Comparison of ENCODE assay signal across 17 mouse cellular contexts in the genomic region with DNA sequence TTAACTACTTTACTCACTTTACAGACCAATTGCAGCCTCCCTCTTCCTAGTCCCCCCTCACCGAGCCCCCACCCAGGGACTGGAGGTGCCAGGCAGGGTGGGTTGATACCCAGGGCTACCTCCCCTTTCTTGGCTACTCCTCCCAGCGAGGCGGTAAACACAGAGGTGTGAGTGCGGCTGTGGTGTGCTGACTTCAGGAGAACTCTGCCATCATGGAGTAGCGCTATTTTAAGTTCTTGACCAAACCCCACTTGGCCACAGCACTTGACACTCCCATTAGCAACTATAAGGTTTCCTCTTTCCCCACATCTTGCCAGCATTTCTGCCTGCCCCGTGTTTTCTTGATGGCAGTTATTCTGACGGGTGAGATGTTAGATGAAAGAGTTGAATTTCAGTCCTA. TPM values are rescaled to one million over a fixed set of nuclear protein-coding genes. Genes with fewer than 3 reads are reported as not detected.
A peak's percentile ranks its signal among the peaks of the same experiment; 100 is the strongest.
DNase-seq lines count a peak whose midpoint lies in the region; ATAC-seq lines count a peak whose summit lies in the region.
"Had no signal": no experiment of that assay in that cellular context is flagged by ENCODE, and none has a peak within 500 bp of the region (broad histone marks: within the 10 kb centered on the region; RNA-seq: fewer than 3 reads in every experiment).

No protein-coding gene starts in this region.

- no peaks in the 10 kb centered on the region for H3K36me3 ChIP-seq in heart, embryonic 10.5 days
- H3K36me3 ChIP-seq in heart, embryonic 12.5 days: no peaks in the 10 kb centered on the region
- H3K36me3 ChIP-seq in liver, embryonic 16.5 days (ENCODE audit: control insufficient read depth, insufficient read depth): no peaks in the 10 kb centered on the region
- H3K36me3 ChIP-seq: forebrain, embryonic 15.5 days; limb, embryonic 15.5 days; midbrain, embryonic 12.5 days had no signal

- H3K27ac ChIP-seq in heart, embryonic 10.5 days: peak overlapping the region; percentile 22; the same call in 1 of the 2 replicates
- no peak overlapping the region for H3K27ac ChIP-seq in heart, embryonic 12.5 days (ENCODE audit: poor library complexity, severe bottlenecking)
- no peak overlapping the region for H3K27ac ChIP-seq in liver, embryonic 16.5 days (ENCODE audit: low read length)
- H3K27ac ChIP-seq: forebrain, embryonic 15.5 days; limb, embryonic 15.5 days; midbrain, embryonic 12.5 days had no signal

- no peaks in the 10 kb centered on the region for H3K9me3 ChIP-seq in heart, embryonic 10.5 days
- H3K9me3 ChIP-seq in heart, embryonic 12.5 days (replicated peaks): no peaks in the 10 kb centered on the region
- no peaks in the 10 kb centered on the region for H3K9me3 ChIP-seq in liver, embryonic 16.5 days (replicated peaks; ENCODE audit: control insufficient read depth, low read length)
- H3K9me3 ChIP-seq: forebrain, embryonic 15.5 days; G1E; limb, embryonic 15.5 days; midbrain, embryonic 12.5 days had no signal

- H3K4me1 ChIP-seq in heart, embryonic 10.5 days: peaks cover 11% of the 10 kb centered on the region
- H3K4me1 ChIP-seq in heart, embryonic 12.5 days (replicated peaks): peaks cover 24% of the 10 kb centered on the region
- H3K4me1 ChIP-seq in liver, embryonic 16.5 days (ENCODE audit: control insufficient read depth, low read depth, low read length): no peaks in the 10 kb centered on the region; the same call in 1 of the 2 replicates
- H3K4me1 ChIP-seq: forebrain, embryonic 15.5 days; midbrain, embryonic 12.5 days had no signal

- DNase-seq in heart, embryonic 10.5 days (ENCODE audit: low spot score): no peak
- DNase-seq in liver: no peak
- peak; percentile 9 for DNase-seq in gastrocnemius, postnatal 10 days
- DNase-seq in lung, postnatal 14 days: peak; percentile 4
- no peak for DNase-seq in layer of hippocampus, adult 9-11 months
- DNase-seq: cerebellum, adult 8-10 months; kidney, adult 9 months; kidney, postnatal 36 days; thymus, postnatal 36 days had no signal

- 42% methylated on average over 7 of the region's 7 CpGs for WGBS in heart, embryonic 10.5 days
- WGBS in heart, embryonic 12.5 days: 51% methylated on average over 7 of the region's 7 CpGs
- WGBS in liver, embryonic 16.5 days (ENCODE audit: insufficient replicate concordance): 56% methylated on average over 7 of the region's 7 CpGs

- no peak for ATAC-seq in heart, embryonic 12.5 days (ENCODE audit: insufficient number of reproducible peaks, low FRiP score)
- no peak for ATAC-seq in liver, embryonic 16.5 days (ENCODE audit: low read depth)
- no peak for ATAC-seq in erythroid progenitor cell, adult 5-6 weeks (replicated peaks; ENCODE audit: low FRiP score, poor library complexity, severe bottlenecking)
- ATAC-seq: CD4-positive, CD25-positive, alpha-beta regulatory T cell, adult 4 months had no signal

- no peak overlapping the region for H3K4me2 ChIP-seq in heart, embryonic 12.5 days
- 0 out of 2 replicates have a peak overlapping the region, but pooled peaks have one; percentile 17 for H3K4me2 ChIP-seq in liver, embryonic 16.5 days (ENCODE audit: low read depth, low read length)
- H3K4me2 ChIP-seq: forebrain, embryonic 15.5 days; limb, embryonic 15.5 days; midbrain, embryonic 12.5 days had no signal

- H3K9ac ChIP-seq in heart, embryonic 12.5 days: no peak overlapping the region
- H3K9ac ChIP-seq in liver, embryonic 16.5 days (ENCODE audit: low read depth, low read length): no peak overlapping the region
- H3K9ac ChIP-seq: forebrain, embryonic 15.5 days; limb, embryonic 15.5 days; midbrain, embryonic 12.5 days had no signal

- H3K4me3 ChIP-seq in heart, embryonic 10.5 days: no peak overlapping the region
- H3K4me3 ChIP-seq in heart, embryonic 12.5 days: no peak overlapping the region
- no peak overlapping the region for H3K4me3 ChIP-seq in liver, embryonic 16.5 days (ENCODE audit: low read depth, low read length)
- H3K4me3 ChIP-seq: forebrain, embryonic 15.5 days; limb, embryonic 15.5 days; midbrain, embryonic 12.5 days had no signal

- H3K27me3 ChIP-seq in heart, embryonic 10.5 days (ENCODE audit: insufficient read depth, poor library complexity, severe bottlenecking): no peaks in the 10 kb centered on the region
- H3K27me3 ChIP-seq in heart, embryonic 12.5 days (replicated peaks): no peaks in the 10 kb centered on the region
- no peaks in the 10 kb centered on the region for H3K27me3 ChIP-seq in liver, embryonic 16.5 days (ENCODE audit: control insufficient read depth, insufficient read depth, low read depth, low read length)
- H3K27me3 ChIP-seq: forebrain, embryonic 15.5 days; limb, embryonic 15.5 days; midbrain, embryonic 12.5 days had no signal

RNA-seq across cellular contexts. Expression of gene Smim15, which starts 52.2 kb away (rescaled TPM):
- 28.4 and 39.1 TPM in 2 replicates for polyA plus RNA-seq in heart, embryonic 10.5 days (2016; fragmentation: Nextera tagmentation; extraction: Ambion mirVana)
- 26.5 and 29.4 TPM in 2 replicates for polyA plus RNA-seq in heart, embryonic 12.5 days (2016; fragmentation: Nextera tagmentation; extraction: Ambion mirVana)
- polyA plus RNA-seq in liver, embryonic 16.5 days (2015; fragmentation: Nextera tagmentation; extraction: Ambion mirVana): 20.7 and 21.9 TPM in 2 replicates
- 10 to 100 TPM; 22.0 to 27.6 TPM for total RNA-seq in gastrocnemius, postnatal 10 days (2021)
- 11.9 and 30.6 TPM in 2 replicates for total RNA-seq in erythroid progenitor cell, adult 5-6 weeks (2015; ENCODE audit: low replicate concordance)
- total RNA-seq in erythroid progenitor cell, adult 5-6 weeks (2017; ENCODE audit: low replicate concordance): 43.5 and 59.9 TPM in 2 replicates

Comparison
In these comparisons a context has a peak if more than half of its experiments do, and no peak if none do; other contexts are left out.
1. DNase-seq: peak in gastrocnemius, postnatal 10 days (single experiment) and lung, postnatal 14 days (single experiment); none in heart, embryonic 10.5 days (single experiment), liver (single experiment) and layer of hippocampus, adult 9-11 months (single experiment).